Mouse (Mus musculus) cerebellum, adult 9-11 months (tissue): ENCODE data around the gene Tmod1.

Experiments used
- DNase-seq: peaks from one replicate; pipeline ENCODE4 v3.0.0; 2022

The Tmod1 gene

DNA sequence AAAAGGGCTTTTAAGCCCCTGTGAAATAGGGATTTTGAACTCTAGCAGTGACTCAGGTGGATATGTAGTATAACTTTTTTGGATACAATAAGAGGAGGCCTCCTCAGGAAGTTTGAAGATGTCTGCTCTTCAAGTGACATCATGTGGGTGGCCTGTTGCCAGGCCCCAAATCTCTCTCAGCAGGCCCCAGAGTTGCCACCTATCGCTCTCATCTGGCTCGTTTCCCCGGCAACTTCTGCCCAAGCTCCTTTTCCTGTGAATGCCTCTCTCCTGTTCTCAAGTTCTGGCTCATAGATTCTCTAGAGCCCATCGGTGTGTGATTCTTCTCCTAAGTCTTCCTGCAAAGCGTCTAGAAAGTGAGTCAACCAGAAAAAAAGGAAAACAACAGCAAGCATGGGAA, 17.4 kb downstream of the Tmod1 start:
- DNase-seq, result peak; percentile 69

DNA sequence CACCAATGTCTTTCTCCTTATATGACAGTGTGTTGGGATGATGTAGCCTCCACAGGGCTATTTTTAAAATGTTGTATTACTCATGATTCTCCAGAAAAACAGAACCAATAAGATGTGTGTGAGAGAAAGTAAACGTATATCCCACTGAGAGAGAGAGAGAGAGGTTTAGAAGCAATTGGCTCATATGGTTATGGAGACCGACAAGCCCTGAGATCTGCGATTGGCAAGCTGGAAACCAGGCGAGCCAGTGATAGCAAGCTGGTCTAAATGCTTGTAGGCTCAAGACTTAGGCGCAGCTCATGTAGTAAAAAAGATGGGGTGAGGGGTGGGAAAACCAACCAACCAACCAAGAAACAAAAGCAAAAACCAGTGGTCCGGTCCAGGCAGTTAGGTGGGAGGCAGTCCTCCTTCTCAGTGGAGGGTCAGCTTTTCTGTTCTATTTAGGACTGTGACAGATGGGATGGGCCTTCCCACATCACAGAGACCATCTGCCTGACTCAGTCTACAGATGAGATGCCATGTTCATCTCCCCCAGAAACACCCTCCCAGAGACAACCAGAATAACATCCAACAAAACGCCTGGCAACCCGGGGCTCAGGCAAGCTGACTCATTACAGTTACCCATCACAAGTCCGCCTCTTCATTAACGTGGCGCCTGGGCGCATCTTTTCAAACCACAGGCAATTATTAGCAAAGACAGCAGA, 22.7 kb downstream of the Tmod1 start:
- DNase-seq, result peak; percentile 67

DNA sequence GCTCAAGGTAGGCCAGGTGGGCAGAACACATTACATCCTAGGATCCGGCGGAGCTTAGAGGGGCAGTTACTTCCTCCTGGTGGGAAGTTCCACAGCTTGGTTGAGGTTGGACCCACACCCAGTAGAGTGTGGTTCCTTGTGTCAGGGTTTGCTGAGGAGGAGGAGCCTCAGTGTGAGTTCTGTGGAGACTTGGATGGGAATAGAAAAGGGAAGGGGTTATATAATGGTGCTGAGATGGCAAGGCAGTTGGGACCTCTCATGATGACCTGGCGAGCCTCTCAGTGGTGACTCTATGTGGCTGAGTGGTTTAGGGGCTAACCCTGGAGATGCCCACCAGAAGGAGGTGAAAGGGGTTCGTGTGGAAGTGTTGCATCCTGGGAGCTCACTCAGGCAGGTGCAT, 25.1 kb downstream of the Tmod1 start:
- DNase-seq, result no peak

DNA sequence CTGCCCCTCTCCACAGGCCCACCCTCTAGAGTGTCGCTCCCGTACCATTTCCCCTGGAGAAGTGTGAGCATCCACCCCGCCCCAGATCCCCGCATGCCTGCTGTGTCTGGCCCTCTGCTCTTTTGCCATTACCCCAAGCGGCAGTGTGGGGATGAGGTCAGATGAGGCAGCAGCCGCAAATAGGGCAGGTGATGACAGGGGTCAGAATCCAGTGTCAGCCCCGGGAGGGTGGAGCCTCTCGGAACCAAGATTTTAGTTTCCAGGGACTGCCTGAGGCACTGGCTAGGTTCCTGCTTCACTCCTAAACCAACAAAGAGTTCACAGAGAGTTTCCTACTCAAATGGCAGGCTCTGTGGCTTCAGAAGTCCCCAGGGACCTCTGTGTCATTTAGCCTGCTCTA, 25.5 kb downstream of the Tmod1 start:
- DNase-seq, result peak; percentile 53

DNA sequence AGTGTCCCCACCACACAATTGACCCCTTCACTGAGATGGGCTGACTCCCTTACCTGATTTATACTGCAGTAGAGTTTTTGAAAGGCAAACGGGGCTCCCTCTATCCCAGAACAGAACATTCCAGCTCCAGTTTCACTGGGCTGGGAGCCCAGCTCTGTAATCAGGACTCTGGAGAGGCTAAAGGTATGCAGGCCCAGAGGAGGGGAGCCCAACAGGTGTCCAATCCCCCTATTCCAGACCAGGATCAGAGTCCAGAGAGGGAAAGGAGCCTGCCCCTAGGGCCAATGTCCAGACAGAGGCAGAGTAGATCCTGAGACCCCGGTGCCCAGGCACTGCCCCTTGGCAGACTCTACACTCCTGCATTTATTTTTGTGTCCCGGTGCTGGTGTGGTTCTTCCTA, 26.2 kb downstream of the Tmod1 start:
- peak; percentile 53 for DNase-seq

DNA sequence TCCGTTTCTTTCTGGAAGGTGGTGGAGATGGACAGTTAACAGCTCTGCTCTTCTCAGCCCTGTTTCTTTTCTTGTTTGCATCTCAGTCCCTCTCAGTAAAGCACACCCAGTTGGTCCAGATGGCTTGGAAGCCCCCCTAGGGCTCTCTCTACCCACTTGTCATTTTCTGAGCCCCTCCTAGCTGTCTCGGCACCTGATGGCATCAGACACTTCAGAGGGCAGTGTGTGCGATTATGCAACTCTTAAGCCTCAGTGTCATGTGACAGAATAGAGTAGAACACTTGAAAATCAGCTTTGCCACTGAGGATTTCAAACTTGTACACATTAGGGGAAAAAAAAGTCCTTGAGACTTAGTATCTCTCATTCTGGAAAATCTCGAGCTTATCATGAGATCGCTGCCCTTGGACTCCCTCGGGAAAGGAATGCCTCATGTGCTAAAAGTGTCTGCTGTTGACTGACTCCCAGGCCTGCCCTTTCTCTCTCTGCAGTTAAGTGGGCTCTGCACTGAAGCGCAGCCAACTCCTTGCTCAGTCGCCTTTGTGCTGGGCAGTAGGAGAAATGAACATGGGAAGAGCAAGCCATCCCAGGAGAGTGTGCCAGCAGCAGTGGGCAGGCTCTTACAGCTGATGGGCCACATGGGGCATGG, 27.1 kb downstream of the Tmod1 start:
- peak; percentile 50 for DNase-seq

DNA sequence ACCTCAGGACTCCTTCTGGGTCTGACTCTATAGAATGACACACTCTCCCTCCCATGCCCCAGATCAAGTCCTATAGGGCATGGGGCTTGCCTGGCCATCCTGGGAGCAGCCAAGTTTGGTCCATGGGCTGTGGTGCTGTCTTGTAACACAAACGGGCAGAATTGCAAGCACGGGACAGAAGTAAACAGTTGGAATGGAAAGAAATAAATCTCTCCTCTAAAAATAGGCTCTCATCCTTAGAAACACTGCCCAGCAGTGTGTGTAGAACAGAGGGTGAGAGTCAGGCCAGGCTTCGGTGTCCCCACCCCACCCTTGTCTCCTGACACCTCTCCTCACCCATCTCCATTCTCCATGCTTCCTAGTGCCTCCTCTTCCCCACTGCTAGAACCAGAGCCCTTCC, 29.3 kb downstream of the Tmod1 start:
- no peak for DNase-seq

DNA sequence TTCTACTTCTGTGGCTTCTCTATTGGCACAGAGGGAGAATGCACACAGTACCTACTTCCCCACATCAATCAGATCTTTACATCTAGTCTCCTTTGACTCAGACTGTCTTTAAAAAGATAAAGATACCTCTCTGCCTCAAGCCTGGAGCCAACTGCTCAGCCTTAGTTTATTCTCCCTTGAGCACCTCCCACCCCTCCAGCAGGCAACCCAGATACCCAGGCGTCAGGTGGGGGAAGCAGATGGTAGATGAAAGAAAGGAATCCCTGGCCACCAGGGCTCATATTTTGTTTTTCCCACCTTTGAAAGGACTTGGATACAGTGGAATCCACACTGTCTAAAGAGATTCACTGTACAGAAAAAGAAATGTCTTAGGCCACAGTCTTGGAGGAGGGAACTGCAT, 29.8 kb downstream of the Tmod1 start:
- peak; percentile 75 for DNase-seq

DNA sequence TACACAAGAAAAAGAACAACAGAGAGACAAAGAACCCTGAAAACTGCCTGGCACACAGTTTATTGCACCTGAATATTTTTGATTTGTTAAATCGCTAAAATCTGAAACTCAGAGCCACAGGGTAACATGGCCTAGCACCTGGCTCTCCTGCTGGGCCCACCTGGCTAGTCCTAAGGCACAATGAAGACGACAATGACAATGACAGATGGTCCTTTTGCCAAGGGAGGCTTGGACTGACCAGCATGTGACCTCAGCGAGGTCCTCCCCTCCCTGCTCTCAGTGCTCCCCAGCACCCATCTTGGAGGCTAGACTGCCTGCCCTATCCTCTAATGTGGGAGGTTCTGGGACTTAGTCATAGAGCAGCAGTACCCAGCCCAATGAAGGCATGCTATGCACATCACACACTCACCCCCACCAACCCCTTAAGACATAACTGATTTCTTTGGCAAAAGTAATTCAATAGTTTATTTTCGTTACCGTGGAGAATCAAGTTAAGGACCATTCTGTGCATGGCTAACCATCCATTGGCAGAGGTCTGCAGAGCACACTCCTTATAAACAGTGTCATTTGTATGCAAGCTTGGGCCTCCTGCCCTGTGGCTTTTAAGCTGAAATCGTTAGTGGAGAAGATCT, 31.2 kb downstream of the Tmod1 start:
- peak; percentile 89 for DNase-seq

DNA sequence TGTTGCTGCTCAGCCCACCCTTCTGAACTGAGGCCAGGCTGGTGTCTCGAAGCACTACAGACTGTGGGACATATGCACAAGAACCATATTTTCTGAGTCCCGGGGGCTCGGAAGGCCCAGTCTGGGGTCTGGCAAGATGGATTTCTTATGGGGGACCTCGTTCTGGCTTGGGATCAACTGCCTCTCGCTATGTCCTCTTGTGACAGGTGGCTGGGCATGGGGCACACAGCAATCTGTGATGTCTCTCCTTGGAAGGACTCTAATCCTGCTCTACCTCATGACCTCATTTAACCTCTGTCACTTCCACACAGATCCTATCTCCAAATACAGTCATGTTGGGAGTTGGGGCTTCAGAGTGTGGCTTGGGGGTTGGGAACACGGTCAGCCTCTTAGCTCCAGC, 33.9 kb downstream of the Tmod1 start:
- peak; percentile 70 for DNase-seq

DNA sequence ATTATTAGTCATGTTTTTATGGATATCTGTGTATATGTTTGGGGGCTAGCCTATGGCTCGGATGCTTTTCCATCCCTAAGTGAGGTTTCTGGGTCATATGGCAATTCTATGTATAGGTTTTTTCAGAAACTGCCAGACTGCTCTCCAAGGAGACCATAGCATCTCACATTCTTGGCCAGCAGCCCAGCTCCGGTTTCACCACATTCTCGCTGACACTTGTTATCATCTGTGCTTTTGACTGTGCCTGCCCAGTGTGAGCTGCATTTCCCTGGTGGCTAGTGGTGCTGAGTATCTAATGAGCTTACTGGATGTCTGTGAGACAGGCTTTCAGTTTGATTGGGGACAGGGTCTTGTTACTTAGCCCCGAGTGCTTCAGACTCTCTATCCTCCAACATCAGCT, 35.0 kb downstream of the Tmod1 start:
- DNase-seq, result peak; percentile 79

DNA sequence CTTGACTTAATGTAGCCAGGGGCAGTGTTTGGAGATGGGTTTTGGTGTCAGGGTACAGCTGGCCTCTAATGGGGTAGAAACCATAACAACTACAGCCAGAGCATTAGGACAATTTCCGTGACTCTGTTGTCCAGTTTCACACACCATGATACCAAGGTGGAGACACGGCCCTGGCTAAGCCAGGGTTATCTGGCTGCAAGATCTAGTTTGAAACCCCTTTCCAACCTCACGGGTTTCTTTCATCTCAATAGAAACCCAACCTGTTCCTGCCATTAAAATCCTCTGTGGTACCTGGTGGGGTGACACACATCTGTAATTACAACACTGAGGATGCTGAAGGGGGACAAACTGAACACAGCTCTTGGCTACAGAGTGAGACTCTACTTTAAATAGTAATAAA, 36.9 kb downstream of the Tmod1 start:
- DNase-seq, result no peak

DNA sequence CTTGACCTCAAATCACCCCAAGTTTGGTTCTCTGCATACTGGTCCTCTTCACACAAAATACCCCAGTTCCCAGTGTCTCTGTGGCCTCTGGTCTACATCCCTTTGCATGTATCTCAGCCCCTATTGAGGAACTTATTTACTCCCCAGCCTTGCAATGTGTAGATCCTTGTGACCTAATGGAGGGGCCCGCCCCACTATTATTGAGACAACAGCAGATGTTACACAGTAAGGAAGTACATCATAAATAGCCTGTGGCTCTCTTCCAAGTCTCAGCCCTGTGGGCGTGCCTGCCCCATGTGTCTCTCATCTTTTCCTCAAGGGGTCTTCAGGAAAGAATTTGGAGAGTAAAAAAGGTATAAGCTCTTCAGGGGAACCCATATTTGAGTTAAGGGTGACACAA, 38.2 kb downstream of the Tmod1 start:
- no peak for DNase-seq

DNA sequence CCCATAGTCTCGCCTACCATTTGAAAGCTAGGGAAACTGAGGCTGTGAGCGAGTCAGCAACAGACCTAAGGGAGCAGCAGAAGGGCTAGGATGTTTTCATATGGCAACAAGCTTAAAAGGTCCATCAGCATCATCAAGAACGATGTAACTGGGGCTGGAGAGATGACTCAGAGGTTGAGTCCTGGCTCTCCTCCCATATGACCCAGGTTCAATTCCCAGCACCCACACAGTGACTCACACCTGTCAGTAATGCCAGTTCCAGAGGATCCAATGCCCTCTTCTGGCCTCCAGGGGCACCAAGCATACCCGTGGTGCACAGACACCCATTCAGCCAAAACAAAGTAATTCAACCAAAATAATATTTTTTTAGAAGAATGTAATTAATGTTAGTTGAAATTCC, 41.5 kb downstream of the Tmod1 start:
- no peak for DNase-seq

DNA sequence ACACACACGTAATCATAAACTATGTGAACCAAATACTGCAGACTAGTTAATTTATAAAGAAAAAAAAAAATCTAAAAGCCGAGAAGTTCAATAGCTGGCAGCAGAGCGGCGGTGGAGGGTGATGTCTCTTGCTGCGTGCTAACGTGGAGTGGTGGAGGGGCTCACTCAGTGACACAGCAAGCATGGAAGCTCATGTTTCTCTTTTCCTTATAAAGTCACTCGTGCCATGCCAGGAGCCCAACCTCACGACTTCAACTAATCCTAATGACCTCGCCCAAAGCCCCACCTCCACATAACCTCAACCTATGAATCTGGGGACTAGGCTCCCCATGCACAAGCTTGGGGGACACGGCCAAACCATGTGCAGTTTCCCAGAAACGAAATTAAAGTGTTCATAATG, 43.8 kb downstream of the Tmod1 start:
- no peak for DNase-seq

DNA sequence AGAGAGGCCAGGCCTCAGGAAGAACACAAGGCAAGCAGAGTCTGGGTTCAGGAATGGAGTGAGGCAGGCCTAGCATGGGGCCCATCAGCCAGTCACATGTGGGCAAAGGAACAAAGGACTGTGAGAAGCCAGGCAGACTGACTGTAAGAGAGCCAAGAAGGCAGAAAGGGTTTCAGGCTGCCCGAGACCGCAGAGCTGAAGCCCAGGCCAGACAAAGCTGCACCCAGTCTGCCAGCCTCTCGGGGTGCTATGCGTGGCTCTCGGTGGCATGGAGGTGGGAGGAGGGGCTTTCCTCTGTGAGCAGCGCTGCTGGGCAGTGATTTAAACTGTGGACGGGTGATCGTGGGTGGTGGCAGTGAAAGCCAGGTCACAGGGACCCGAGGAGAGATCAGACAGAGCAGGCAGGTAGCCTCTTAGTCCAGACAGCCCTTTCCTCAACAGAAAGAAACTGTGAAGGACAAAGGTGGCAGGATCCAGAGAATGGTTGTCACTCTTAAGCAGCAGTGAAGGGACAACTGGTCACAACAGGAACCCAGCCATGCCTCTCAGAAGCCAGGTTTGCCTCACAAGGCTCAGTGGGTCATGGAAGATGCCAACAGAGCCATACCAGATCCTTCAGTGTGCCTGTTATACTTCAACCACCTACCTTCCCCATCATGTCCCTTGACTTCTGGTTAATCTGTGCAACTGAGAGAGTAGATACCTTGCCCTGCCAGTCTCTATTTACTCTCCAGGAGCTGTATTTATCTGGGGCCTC, 45.9 kb downstream of the Tmod1 start:
- peak; percentile 65 for DNase-seq

DNA sequence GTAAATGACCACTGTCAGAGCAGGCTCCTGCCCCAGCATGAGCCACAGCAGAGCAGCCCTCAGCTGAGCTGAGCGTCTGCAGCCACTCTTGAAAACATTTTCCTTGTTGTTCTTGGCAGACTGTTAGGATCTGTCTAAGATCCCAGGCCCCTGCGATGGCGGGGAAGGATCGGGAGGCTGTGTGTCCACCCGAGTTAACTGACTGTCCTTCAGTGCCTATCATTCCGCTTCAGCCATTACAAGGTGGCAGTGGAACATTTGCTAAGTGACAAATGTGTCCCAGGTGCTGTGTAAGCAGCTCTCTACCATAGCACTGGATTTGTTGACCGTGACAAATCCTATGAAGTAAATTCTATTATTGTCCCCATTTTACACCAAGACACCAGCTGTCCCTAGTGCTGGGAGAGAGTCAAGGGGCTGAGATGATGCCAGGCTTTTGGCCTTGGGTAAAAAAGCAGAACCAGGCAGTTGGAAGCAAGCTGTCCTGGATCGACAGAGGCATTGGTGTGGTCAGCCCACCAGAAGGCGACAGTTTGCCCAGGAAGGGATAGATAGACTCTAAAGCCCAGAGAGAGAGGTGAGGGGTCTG, 46.6 kb downstream of the Tmod1 start:
- DNase-seq, result peak; percentile 88

DNA sequence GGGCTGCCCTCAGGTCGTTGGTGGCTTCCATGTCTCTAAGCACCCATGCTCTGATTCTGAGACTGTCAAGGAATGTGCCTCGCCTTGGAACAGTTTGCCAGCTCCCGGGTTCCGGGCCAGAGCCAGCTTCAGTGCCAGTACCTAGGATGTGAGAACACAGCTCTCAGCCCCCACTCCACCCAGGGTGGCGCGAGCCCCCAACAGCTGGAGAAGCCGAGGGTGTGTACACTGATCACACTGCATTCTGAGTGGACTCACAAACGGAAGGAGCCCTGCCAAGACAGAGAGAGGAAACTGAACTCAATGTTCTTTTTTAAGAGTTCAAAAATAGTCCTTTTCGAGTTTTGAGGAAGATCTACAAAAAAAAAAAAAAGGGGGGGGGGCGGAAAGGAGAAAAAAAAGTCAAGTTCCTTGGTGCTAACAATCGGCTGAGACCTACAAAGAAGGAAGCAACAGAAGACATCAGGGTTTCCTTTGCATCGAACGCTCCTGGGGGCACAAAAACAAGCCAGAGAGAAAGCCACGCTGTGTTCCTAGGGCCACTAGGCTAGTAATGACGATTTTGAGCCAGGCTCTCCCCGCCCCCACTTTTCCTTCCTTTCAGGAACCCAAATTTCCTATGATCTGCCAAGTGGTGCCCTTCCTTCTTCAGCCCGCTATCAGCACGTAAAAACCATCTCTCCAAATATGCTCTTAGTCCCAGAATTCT, 48.1 kb downstream of the Tmod1 start:
- DNase-seq, result peak; percentile 55

DNA sequence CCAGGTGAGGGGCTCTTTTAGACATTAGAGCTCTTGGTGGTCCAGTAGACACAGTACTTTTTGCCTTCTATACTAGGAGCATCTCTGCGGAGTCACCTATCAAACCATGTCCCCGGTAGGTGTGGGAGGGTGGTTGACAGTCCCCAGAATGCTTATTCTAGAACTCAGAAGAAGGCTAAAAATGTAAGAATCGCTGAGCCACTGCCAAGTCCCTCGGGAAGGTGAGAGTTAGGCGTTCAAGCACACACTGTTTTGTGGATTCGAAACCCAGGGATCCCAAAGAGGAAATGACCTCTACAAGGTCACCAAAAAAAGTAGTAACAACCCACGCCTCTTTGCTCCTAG, 48.7 kb downstream of the Tmod1 start:
- peak; percentile 46 for DNase-seq

DNA sequence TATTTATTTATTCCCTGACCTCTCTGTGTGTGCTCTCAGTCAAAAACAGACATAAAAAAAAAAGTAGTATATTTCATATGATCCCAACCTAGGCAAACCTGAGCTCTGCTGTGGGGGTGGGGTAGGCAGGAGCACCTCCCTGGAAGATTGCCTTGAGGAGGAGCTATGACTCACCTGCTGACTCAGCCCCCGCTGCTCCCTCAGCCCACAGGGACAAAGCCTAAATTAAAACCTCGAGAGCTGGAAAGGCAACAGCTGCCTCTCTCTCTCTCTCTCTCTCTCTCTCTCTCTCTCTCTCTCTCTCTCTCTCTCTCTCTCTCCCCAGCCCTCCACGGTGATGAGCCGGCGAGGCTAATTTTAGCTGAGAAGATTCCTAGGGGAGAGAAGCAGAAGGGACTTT, 49.1 kb downstream of the Tmod1 start:
- DNase-seq, result peak; percentile 74

DNA sequence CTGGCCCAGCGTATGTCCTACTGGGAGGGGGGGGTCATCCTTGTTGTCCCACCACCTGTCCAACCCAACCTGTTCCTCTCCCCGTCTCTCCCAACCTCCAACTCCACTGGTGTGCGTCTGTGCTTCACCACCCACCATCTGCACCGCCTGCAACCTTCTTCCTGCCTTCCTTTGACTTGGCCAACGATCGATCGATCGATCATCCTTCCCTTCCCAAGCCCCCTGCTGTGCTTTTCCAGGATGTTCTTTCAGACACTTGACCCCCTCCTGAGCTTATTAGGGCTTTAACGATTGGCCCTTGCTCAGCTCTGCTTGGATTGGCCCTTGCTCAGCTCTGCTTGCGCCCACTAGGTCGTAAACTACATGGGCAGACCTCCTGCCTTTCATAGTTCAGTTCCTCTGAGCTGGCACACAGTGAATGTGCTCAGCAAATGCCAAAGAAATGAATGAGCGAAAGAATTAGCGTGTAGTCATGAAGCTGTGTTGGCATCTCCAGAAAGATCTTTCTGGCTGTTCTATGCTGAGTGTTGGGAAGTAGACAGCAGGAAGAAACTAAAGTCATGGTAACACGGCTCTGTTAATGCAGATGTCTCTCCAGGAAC, 50.9 kb downstream of the Tmod1 start:
- DNase-seq, result peak; percentile 62

DNA sequence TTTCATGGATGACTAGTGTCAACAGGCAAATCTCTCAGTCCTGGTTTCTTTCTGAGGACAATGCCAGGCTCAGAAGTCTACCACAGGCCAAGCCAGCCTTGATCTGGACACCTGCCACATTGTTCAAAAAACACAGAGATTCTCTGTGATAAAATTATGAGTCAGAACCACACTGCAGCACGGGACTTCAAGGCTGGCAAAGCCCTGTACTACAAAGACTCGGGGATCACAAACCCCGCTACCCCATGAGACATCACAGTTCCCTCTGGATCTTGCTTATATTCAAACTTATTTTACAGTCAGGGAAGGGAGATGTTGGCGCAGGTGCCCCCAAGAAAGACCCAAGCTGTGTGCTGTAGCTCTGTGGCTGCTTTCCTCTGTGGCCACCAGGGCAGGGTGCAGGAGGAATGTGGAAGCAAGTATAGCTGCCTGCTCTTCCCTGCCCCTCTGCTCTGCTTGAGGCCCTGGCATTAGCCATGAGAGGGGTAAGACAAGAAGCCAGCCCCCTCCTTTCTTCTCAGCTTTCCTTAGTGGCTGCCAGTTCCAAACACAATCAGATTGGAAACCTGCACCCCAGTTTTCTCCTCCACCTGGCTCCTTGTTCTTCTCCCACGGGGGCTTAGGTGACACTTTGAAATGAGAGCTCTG, 53.8 kb downstream of the Tmod1 start:
- DNase-seq, result peak; percentile 83
